Mouse (Mus musculus) stomach, postnatal 0 days (tissue): ENCODE measurements around the gene Tmem30b.

Source experiments
- CTCF ChIP-seq: IDR thresholded peaks from 2 replicates; pipeline ENCODE4 v1.5.1; 2016; ENCODE audit warnings: antibody characterized with exemption, low read depth, mild to moderate bottlenecking, moderate library complexity
- EP300 ChIP-seq: optimal IDR thresholded peaks from 2 replicates; pipeline ENCODE3; 2016; ENCODE audit warnings: antibody characterized with exemption

DNA sequence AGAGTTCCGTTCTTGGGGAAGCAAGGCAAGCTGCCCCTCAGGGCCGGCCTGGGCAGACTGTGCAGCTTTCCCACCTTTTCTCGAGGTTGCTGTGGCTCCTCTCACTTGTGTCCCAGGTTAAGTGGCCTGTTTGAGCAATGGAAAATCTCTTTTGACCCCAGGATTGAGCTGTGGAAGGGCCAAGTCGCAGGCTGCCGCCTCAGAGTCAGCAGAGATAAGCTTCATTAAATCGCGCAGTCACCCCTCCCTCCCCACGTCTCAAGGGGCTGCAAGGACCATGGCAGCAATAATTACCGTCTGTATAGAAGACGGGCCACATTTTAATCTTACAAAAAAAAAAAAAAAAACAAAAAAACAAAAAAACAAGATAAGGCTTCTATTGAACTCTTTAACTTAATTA, 18.0 kb upstream of the Tmem30b start:
- TF ChIP-seq CTCF, result no peak
- TF ChIP-seq EP300, result no peak
